Mouse (Mus musculus): ENCODE results near the gene Akr7a5.

GRCm38 (mm10) chr4:139310171-139310898 is at the start of gene Akr7a5, which contains the start of gene Pqlc2:
- TF ChIP-seq POLR2A (IDR thresholded peaks at IDR 0.05; ENCODE audit: low read depth, low read length) (peak; percentile 86), CTCF (IDR thresholded peaks at IDR 0.05; ENCODE audit: extremely low read depth, insufficient read length, insufficient replicate concordance, low read depth, low read length) (no peak)
